Mouse (Mus musculus) midbrain, embryonic 10.5 days (tissue): ENCODE measurements at regions not wholly inside any gene's neighbourhood (a gene's known extent, or its start where the extent isn't known, plus 50 kb on each side); places are given as distances from the start of the nearest gene placed in this dataset.

Experiments used
- DNase-seq: peaks from one replicate; pipeline ENCODE4 v3.0.0-alpha.2; 2017; ENCODE audit warnings: low spot score
- H3K27ac ChIP-seq: fragments of 300-500 bp; sonication (generic); replicated peaks from 2 replicates; pipeline ENCODE4 v1.5.1; 2016; ENCODE audit warnings: mild to moderate bottlenecking
- H3K27me3 ChIP-seq: fragments of 300-500 bp; sonication (generic); 2 replicates; pipeline ENCODE4 v1.6.1; 2016; ENCODE audit warnings: low read depth, mild to moderate bottlenecking; ENCODE audit not compliant: poor library complexity, severe bottlenecking
- H3K36me3 ChIP-seq: fragments of 300-500 bp; sonication (generic); 2 replicates; pipeline ENCODE4 v1.6.1; 2016; ENCODE audit warnings: mild to moderate bottlenecking, moderate library complexity
- H3K4me1 ChIP-seq: fragments of 300-500 bp; sonication (generic); 2 replicates; pipeline ENCODE4 v1.6.1; 2016
- H3K4me3 ChIP-seq: fragments of 300-500 bp; sonication (generic); 2 replicates; pipeline ENCODE4 v1.5.1; 2016; ENCODE audit warnings: mild to moderate bottlenecking, moderate library complexity
- H3K9me3 ChIP-seq: fragments of 300-500 bp; sonication (generic); replicated peaks from 2 replicates; pipeline ENCODE4 v1.6.1; 2016; ENCODE audit warnings: mild to moderate bottlenecking
- WGBS: fragments of 180-500 bp; shearing (Covaris S2); methylation state at CpG from one replicate; pipeline ENCODE4 v1.1.7; 2016; 5-methylcytosine and 5-hydroxymethylcytosine counted together

DNA sequence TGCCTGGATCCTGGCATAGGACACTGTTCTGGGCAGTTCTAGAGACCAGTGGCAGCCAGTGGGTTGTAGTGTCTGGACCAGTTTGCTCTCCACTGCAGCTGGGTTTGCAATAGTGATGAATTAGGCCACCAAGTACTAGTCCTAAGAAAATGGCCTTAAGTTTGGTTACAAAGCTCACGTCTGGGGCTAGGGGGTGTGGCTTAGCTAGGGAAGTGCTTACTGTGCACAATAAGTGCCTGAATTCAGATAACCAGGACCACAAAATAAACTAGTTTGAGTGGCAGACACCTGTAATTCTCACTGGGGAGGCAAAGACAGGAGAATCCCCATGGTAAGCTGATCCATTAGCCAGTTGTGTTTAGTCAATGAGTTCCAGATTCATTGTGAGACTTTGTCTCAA, 59.3 kb upstream of the Atl2 start:
- DNase-seq = no peak
- 48% methylated on average over 1 of the region's 1 CpGs for WGBS
- Histone ChIP-seq H3K36me3 (no peaks in the 10 kb centered on the region), H3K4me1 (peaks cover 8% of the 10 kb centered on the region), H3K4me3 (no peak overlapping the region), H3K27me3 (no peaks in the 10 kb centered on the region), H3K27ac (no peak overlapping the region), H3K9me3 (no peaks in the 10 kb centered on the region)

DNA sequence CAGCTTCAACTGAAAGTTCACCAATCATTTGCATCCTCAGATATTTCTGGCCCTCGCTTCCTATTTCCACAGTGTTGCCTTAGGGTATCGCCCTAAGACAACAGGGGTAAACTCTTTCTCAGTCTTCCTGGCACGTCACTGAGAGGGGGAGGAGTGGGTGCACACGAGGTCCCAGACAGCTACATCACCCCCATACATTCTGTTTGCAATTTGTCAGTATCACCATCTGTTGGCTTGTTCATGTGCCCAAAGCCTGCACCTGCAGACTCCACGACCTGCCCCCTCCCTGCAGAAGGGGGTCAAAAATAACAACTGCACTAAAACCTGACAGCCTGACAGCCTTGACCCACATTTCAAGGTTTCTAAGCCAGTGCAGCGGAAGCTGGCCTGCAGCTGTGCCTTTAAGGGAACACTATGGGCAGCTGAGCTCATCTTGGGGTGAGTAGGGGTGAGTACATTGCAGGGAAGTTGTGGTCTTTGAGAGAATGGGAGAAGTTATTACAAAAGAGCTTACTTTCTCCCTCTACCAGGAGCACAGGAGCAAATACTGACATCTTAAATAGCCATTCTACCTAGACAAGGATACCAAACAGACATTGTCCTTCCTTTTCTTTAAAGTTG, 58.8 kb upstream of the Atl2 start:
- no peaks in the 10 kb centered on the region for H3K27me3 ChIP-seq
- no peaks in the 10 kb centered on the region for H3K36me3 ChIP-seq
- H3K27ac ChIP-seq = no peak overlapping the region
- H3K9me3 ChIP-seq = no peaks in the 10 kb centered on the region
- 77% methylated on average over 6 of the region's 6 CpGs for WGBS
- H3K4me3 ChIP-seq = no peak overlapping the region
- no peak for DNase-seq
- peaks cover 8% of the 10 kb centered on the region for H3K4me1 ChIP-seq

DNA sequence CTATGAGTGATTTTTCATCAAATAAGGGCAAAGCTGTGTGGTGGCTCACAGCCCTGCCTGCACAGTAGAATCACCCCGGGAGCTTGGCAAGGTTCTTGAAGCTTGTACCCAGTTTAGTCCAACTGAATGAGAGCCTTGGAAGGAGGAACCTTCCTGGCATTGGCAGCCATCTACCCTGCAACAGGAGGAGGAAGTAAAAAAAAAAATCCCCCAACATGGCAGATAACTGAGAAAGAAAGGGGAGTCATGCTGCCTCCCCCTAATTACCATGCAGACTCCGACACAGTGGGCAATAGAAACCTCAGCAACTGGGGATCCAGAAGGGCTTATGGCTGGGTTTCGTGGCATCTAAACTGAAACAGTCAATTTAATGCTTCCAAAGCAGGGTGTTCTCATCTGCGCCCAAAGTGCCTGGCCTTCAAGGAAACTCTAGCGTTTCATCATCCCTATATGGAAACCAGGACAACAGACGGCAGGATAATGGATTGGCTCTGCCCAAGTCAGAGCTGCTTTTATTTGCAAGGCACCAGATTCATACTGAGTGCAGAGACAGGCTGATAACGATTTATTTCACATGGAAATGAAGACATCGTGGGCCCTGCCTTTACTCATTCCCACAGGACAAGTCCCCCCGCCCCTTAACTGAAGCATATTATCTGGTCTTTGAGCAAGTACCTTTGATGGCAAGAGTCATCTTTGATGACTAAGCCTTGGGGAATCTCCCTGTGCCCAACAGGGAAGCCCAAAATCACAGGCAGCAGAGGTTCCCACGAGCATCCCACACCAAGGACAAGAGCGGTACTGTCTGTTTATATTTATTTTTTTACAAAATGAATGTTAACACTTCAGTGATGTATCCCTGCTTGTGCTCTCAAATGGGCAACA, 52.9 kb upstream of the Atl2 start:
- WGBS = 71% methylated on average over 11 of the region's 11 CpGs
- peaks cover 18% of the 10 kb centered on the region; the same call in 1 of the 2 replicates for H3K4me1 ChIP-seq

More for the DNA sequence above, 52.9 kb upstream of the Atl2 start:
- H3K4me3 ChIP-seq = no peak overlapping the region
- no peaks in the 10 kb centered on the region for H3K36me3 ChIP-seq
- no peak for DNase-seq
- H3K27me3 ChIP-seq = no peaks in the 10 kb centered on the region
- H3K9me3 ChIP-seq = no peaks in the 10 kb centered on the region
- no peak overlapping the region for H3K27ac ChIP-seq
